Mouse (Mus musculus) CD4-positive naive resting alpha-beta T cell, adult 57 days (primary cell): ENCODE measurements around the gene Gstt4. TPM values are rescaled to one million over a fixed set of nuclear protein-coding genes. Genes with fewer than 3 reads are reported as not detected.

ENCODE experiments used
- total RNA-seq: library from RNA; stranded (reverse); gene quantifications from one replicate; pipeline ENCODE4 v1.2.4, GENCODE M21; 2023

Gene Gstt4
- not detected for total RNA-seq

GRCm38 (mm10) chr10:75822443-75822842, at the start of gene Gstt4:
Gstt4 (minus strand) TSS chr10:75822543.

GRCm38 (mm10) chr10:75859786-75860470, 37.6 kb upstream of the Gstt4 start, which contains the start of gene Mif:
Mif (minus strand) TSS chr10:75860240.

DNA sequence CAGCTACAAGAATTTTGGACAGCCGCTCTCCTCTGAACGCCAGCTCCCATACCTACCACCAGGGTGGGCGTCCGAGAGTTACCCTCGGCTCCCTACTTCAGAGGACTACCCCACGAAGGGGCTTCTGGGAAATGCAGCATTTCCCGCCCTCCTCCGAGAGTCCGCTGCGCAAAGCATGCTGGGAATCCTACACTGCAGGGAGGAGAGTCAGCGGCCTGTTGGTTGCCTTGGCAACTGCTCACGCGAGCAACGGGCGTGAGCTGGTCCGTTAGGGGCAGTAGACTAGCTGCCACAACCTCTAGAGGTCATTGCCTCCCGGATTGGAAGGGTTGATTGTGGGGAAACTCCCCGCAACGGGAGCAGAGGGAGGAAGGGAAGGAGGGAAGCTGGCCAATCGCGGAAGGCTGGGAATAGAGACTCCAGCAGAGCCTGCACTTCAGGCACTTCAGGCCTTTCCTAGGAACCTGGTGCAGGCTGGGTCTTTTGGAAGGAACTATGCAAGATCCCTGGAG, 15.0 kb upstream of the Gstt4 start, which contains the start of gene Gstt2:
Gene Gstt2, minus strand, starts transcription at position 177 of the 512 bp plus-strand sequence.

GRCm38 (mm10) chr10:75798176-75798696, 24.1 kb downstream of the Gstt4 start, which contains the start of gene Gstt1:
Gstt1 (minus strand) TSS chr10:75798584.

GRCm38 (mm10) chr10:75780769-75781578, 41.4 kb downstream of the Gstt4 start, which contains the start of the genes Gm20441 and Gstt3:
Gm20441 (minus strand) TSS chr10:75780954.
Gstt3 (minus strand) TSS chr10:75781414.

GRCm38 (mm10) chr10:75772795-75773664, 49.3 kb downstream of the Gstt4 start, which contains the start of gene Ddt:
Ddt (minus strand) TSS chr10:75773414.

Other genes with a start within 250 kb of the Gstt4 start
- 30.5 TPM for gene Ggt5, start 233.2 kb downstream of the Gstt4 start, total RNA-seq
- 4.7 TPM for gene Susd2, start 178.5 kb downstream of the Gstt4 start, total RNA-seq
- gene Cabin1, start 58.2 kb downstream of the Gstt4 start, total RNA-seq, result 110 TPM
- gene Ddt, start 49.1 kb downstream of the Gstt4 start, total RNA-seq, result 23.0 TPM
- not detected for gene Gm20441, start 41.6 kb downstream of the Gstt4 start, total RNA-seq
- gene Gstt3, start 41.1 kb downstream of the Gstt4 start, total RNA-seq, result 2.9 TPM
- gene Gstt1, start 24.0 kb downstream of the Gstt4 start, total RNA-seq, result 1.8 TPM
- gene Gstt2, start 14.9 kb upstream of the Gstt4 start, total RNA-seq, result 14.0 TPM
- 269 TPM for gene Mif, start 37.7 kb upstream of the Gstt4 start, total RNA-seq
- gene Derl3, start 70.9 kb upstream of the Gstt4 start, total RNA-seq, result 4.7 TPM
- gene Smarcb1, start 99.1 kb upstream of the Gstt4 start, total RNA-seq, result 50.6 TPM
- gene Chchd10, start 110.6 kb upstream of the Gstt4 start, total RNA-seq, result 28.0 TPM
- gene Mmp11, start 114.0 kb upstream of the Gstt4 start, total RNA-seq, result 1.9 TPM
- gene Gm867, start 118.1 kb upstream of the Gstt4 start, total RNA-seq, result not detected
- 3.4 TPM for gene Vpreb3, start 120.5 kb upstream of the Gstt4 start, total RNA-seq
- 1.2 TPM for gene Gm5134, start 132.0 kb upstream of the Gstt4 start, total RNA-seq
- gene Zfp280b, start 210.1 kb upstream of the Gstt4 start, total RNA-seq, result 17.6 TPM